Mouse (Mus musculus) liver, embryonic 14.5 days (tissue): ENCODE results near the gene Ankfy1.

Source experiments
- CTCF ChIP-seq: IDR thresholded peaks from 2 replicates; pipeline ENCODE4 v1.5.1; 2016; ENCODE audit warnings: antibody characterized with exemption, low read depth, control low read depth
- EP300 ChIP-seq: IDR thresholded peaks from 2 replicates; pipeline ENCODE4 v1.6.1; 2016; ENCODE audit warnings: antibody characterized with exemption, low read depth

GRCm38 (mm10) chr11:72718161-72718560, 28.4 kb downstream of the Ankfy1 start:
- TF ChIP-seq CTCF, result no peak
- TF ChIP-seq EP300, result no peak
